Mouse (Mus musculus) heart, postnatal 36 days (tissue): Measurements from ENCODE around the gene Camk1d. TPM values are rescaled to one million over a fixed set of nuclear protein-coding genes. Genes with fewer than 3 reads are reported as not detected.

Experiments used
- DNase-seq, 2 experiments: peaks; one replicate each; pipeline ENCODE4 v3.0.0; 2021 to 2022
- intact Hi-C: fragments of 180-260 bp; cut with DNase I; formaldehyde crosslinking; loops from one replicate; pipeline ENCODE4 v1.15.1; 2025
- total RNA-seq, 2 experiments: library from RNA; stranded (reverse); gene quantifications; 2 replicates each; pipeline ENCODE4 v1.2.3; 2021

Gene Camk1d
- total RNA-seq, 2 experiments from 2014 or later, result 3.6 to 5.2 TPM

GRCm38 (mm10) chr2:5672906-5673589 lies 41.3 kb downstream of the Camk1d start:
- no peak for DNase-seq
- intact Hi-C loops, result no loop called here

- intact Hi-C loops, result no loop called here
- no peak for DNase-seq
Observed at GRCm38 (mm10) chr2:5670146-5670545, 44.2 kb downstream of the Camk1d start.

- intact Hi-C loops, result no loop called here
- DNase-seq, result no peak
Observed at GRCm38 (mm10) chr2:5669498-5670040, 44.7 kb downstream of the Camk1d start.

GRCm38 (mm10) chr2:5668940-5669339 lies 45.4 kb downstream of the Camk1d start:
- DNase-seq, result no peak
- intact Hi-C loops, result no loop called here

- no peak for DNase-seq
- intact Hi-C loops, result no loop called here
Observed at GRCm38 (mm10) chr2:5663499-5663898, 50.8 kb downstream of the Camk1d start.

GRCm38 (mm10) chr2:5661946-5662345 lies 52.4 kb downstream of the Camk1d start:
- intact Hi-C loops, result no loop called here
- DNase-seq, result no peak

- intact Hi-C loops, result no loop called here
Observed at GRCm38 (mm10) chr2:5658000-5658399, 56.3 kb downstream of the Camk1d start.

GRCm38 (mm10) chr2:5656326-5656725 lies 58.0 kb downstream of the Camk1d start:
- DNase-seq, result no peak

More at GRCm38 (mm10) chr2:5658000-5658399, 56.3 kb downstream of the Camk1d start:
- DNase-seq, result no peak

GRCm38 (mm10) chr2:5652071-5652470 lies 62.2 kb downstream of the Camk1d start:
- DNase-seq, result no peak
- intact Hi-C loops, result no loop called here

More at GRCm38 (mm10) chr2:5656326-5656725, 58.0 kb downstream of the Camk1d start:
- intact Hi-C loops, result no loop called here

- intact Hi-C loops, result no loop called here
- DNase-seq, result no peak
Observed at GRCm38 (mm10) chr2:5651285-5651870, 62.9 kb downstream of the Camk1d start.

GRCm38 (mm10) chr2:5649226-5649625 lies 65.1 kb downstream of the Camk1d start:
- intact Hi-C loops, result no loop called here
- no peak for DNase-seq

GRCm38 (mm10) chr2:5648764-5649163 lies 65.6 kb downstream of the Camk1d start:
- no peak for DNase-seq
- intact Hi-C loops, result no loop called here

GRCm38 (mm10) chr2:5646322-5646721 lies 68.0 kb downstream of the Camk1d start:
- intact Hi-C loops, result no loop called here
- DNase-seq, result no peak

- no peak for DNase-seq
- intact Hi-C loops, result no loop called here
Observed at GRCm38 (mm10) chr2:5645584-5645983, 68.7 kb downstream of the Camk1d start.

- DNase-seq, result no peak
- intact Hi-C loops, result no loop called here
Observed at GRCm38 (mm10) chr2:5643937-5644336, 70.4 kb downstream of the Camk1d start.

- intact Hi-C loops, result no loop called here
- DNase-seq, result no peak
Observed at GRCm38 (mm10) chr2:5643226-5643625, 71.1 kb downstream of the Camk1d start.

- DNase-seq, result no peak
- intact Hi-C loops, result no loop called here
Observed at GRCm38 (mm10) chr2:5642624-5643023, 71.7 kb downstream of the Camk1d start.

- intact Hi-C loops, result no loop called here
- no peak for DNase-seq
Observed at GRCm38 (mm10) chr2:5641678-5642077, 72.6 kb downstream of the Camk1d start.

- intact Hi-C loops, result no loop called here
- DNase-seq, result no peak
Observed at GRCm38 (mm10) chr2:5640586-5640985, 73.7 kb downstream of the Camk1d start.

- intact Hi-C loops, result no loop called here
- DNase-seq, result no peak
Observed at GRCm38 (mm10) chr2:5636801-5637742, 77.2 kb downstream of the Camk1d start.

- intact Hi-C loops, result no loop called here
- no peak for DNase-seq
Observed at GRCm38 (mm10) chr2:5632355-5632684, 82.0 kb downstream of the Camk1d start.
